Mouse (Mus musculus): ENCODE results near the gene Cxcl9. TPM values are rescaled to one million over a fixed set of nuclear protein-coding genes. Genes with fewer than 3 reads are reported as not detected.

Gene Cxcl9
- polyA plus RNA-seq, 1 experiment from 2014 or later, result not detected

Other genes with a start within 250 kb of the Cxcl9 start
- 345 and 376 TPM in 2 replicates for gene G3bp2, start 244.4 kb downstream of the Cxcl9 start, polyA plus RNA-seq (2015; fragmentation: Nextera tagmentation; extraction: Ambion mirVana)
- gene Uso1, start 190.1 kb downstream of the Cxcl9 start, polyA plus RNA-seq (2015; fragmentation: Nextera tagmentation; extraction: Ambion mirVana), result 39.2 and 43.9 TPM in 2 replicates
- not detected in 2 replicates for gene U90926, start 112.7 kb downstream of the Cxcl9 start, polyA plus RNA-seq (2015; fragmentation: Nextera tagmentation; extraction: Ambion mirVana)
- 0.11 and 0.35 TPM in 2 replicates for gene Ppef2, start 71.8 kb downstream of the Cxcl9 start, polyA plus RNA-seq (2015; fragmentation: Nextera tagmentation; extraction: Ambion mirVana)
- gene Naaa, start 49.9 kb downstream of the Cxcl9 start, polyA plus RNA-seq (2015; fragmentation: Nextera tagmentation; extraction: Ambion mirVana), result 8.7 and 10.8 TPM in 2 replicates
- 34.0 and 36.0 TPM in 2 replicates for gene Sdad1, start 17.6 kb downstream of the Cxcl9 start, polyA plus RNA-seq (2015; fragmentation: Nextera tagmentation; extraction: Ambion mirVana)
- 3.5 and 5.4 TPM in 2 replicates for gene Art3, start 3.7 kb upstream of the Cxcl9 start, polyA plus RNA-seq (2015; fragmentation: Nextera tagmentation; extraction: Ambion mirVana)
- gene Cxcl10, start 20.8 kb upstream of the Cxcl9 start, polyA plus RNA-seq (2015; fragmentation: Nextera tagmentation; extraction: Ambion mirVana), result 0.61 TPM in 1 of 2 replicates, not detected in the other
- 63.4 and 65.6 TPM in 2 replicates for gene Nup54, start 107.1 kb upstream of the Cxcl9 start, polyA plus RNA-seq (2015; fragmentation: Nextera tagmentation; extraction: Ambion mirVana)
- 25.1 and 27.0 TPM in 2 replicates for gene Scarb2, start 178.8 kb upstream of the Cxcl9 start, polyA plus RNA-seq (2015; fragmentation: Nextera tagmentation; extraction: Ambion mirVana)
- 0.43 and 0.77 TPM in 2 replicates for gene Fam47e, start 227.0 kb upstream of the Cxcl9 start, polyA plus RNA-seq (2015; fragmentation: Nextera tagmentation; extraction: Ambion mirVana)

Measured in forebrain, embryonic 16.5 days (tissue).